Mouse (Mus musculus) hindbrain, embryonic 16.5 days (tissue): ENCODE results near the gene Lcn12. TPM values are rescaled to one million over a fixed set of nuclear protein-coding genes. Genes with fewer than 3 reads are reported as not detected.

Source experiments
- ATAC-seq: fragments of 200-750 bp; cut with Nextera tagmentation; 2 replicates; pipeline ENCODE4 v1.8.0; 2017; ENCODE audit warnings: moderate TSS enrichment, moderate library complexity
- H3K27ac ChIP-seq: fragments of 300-500 bp; sonication (generic); 2 replicates; pipeline ENCODE4 v1.5.1; 2014; ENCODE audit warnings: low read depth, mild to moderate bottlenecking, control low read depth, low read length, moderate library complexity
- H3K27me3 ChIP-seq: fragments of 300-500 bp; sonication (generic); replicated peaks from 2 replicates; pipeline ENCODE4 v1.6.1; 2014; ENCODE audit warnings: low read length; ENCODE audit not compliant: control insufficient read depth, insufficient read depth
- H3K36me3 ChIP-seq: fragments of 300-500 bp; sonication (generic); 2 replicates; pipeline ENCODE4 v1.6.1; 2014; ENCODE audit warnings: mild to moderate bottlenecking, low read length, moderate library complexity, mixed read lengths; ENCODE audit not compliant: control insufficient read depth, insufficient read depth
- H3K4me1 ChIP-seq: fragments of 300-500 bp; sonication (generic); 2 replicates; pipeline ENCODE4 v1.6.1; 2014; ENCODE audit warnings: low read depth, low read length; ENCODE audit not compliant: control insufficient read depth, insufficient read depth
- H3K4me2 ChIP-seq: fragments of 300-500 bp; sonication (generic); 2 replicates; pipeline ENCODE4 v1.6.1; 2014; ENCODE audit warnings: mild to moderate bottlenecking, low read length, control low read depth, moderate library complexity
- H3K4me3 ChIP-seq: fragments of 300-500 bp; sonication (generic); 2 replicates; pipeline ENCODE4 v1.5.1; 2014; ENCODE audit warnings: mild to moderate bottlenecking, low read length, control low read depth, moderate library complexity
- H3K9ac ChIP-seq: fragments of 300-500 bp; sonication (generic); 2 replicates; pipeline ENCODE4 v1.6.1; 2014; ENCODE audit warnings: low read depth, mild to moderate bottlenecking, control low read depth, low read length, moderate library complexity
- H3K9me3 ChIP-seq: fragments of 300-500 bp; sonication (generic); 2 replicates; pipeline ENCODE4 v1.6.1; 2014; ENCODE audit warnings: mild to moderate bottlenecking, low read length, moderate library complexity; ENCODE audit not compliant: control insufficient read depth
- WGBS: fragments of 180-500 bp; shearing (Covaris S2); extraction: QIAGEN DNeasy Blood & Tissue Kit; methylation state at CpG from one replicate; pipeline ENCODE4 v1.1.7; 2014; 5-methylcytosine and 5-hydroxymethylcytosine counted together
- polyA plus RNA-seq: library from polyadenylated mRNA; unstranded; fragments of >200 nt; fragmentation: Nextera tagmentation; extraction: Ambion mirVana; gene quantifications from 2 replicates; pipeline ENCODE4 v1.2.1, GENCODE M21; 2015

The Lcn12 gene
- polyA plus RNA-seq, 1 experiment from 2014 or later = not detected

- Histone ChIP-seq H3K4me2 (no peak overlapping the region), H3K27me3 (no peaks in the 10 kb centered on the region), H3K36me3 (no peaks in the 10 kb centered on the region), H3K4me1 (peaks cover 14% of the 10 kb centered on the region), H3K4me3 (no peak overlapping the region), H3K9ac (no peak overlapping the region), H3K9me3 (no peaks in the 10 kb centered on the region), H3K27ac (no peak overlapping the region)
- no peak for ATAC-seq
- WGBS = 50% methylated on average over 10 of the region's 10 CpGs
These were observed 27.7 kb downstream of the Lcn12 start for GRCm38 (mm10) chr2:25465816-25466635.

GRCm38 (mm10) chr2:25465256-25465655 lies 28.5 kb downstream of the Lcn12 start:
- H3K27ac ChIP-seq = no peak overlapping the region
- no peak overlapping the region for H3K4me2 ChIP-seq
- 94% methylated on average over 2 of the region's 2 CpGs for WGBS
- H3K9me3 ChIP-seq = no peaks in the 10 kb centered on the region
- ATAC-seq = no peak
- peaks cover 14% of the 10 kb centered on the region for H3K4me1 ChIP-seq
- H3K36me3 ChIP-seq = no peaks in the 10 kb centered on the region
- no peak overlapping the region for H3K9ac ChIP-seq
- H3K27me3 ChIP-seq = no peaks in the 10 kb centered on the region
- H3K4me3 ChIP-seq = no peak overlapping the region

GRCm38 (mm10) chr2:25463630-25464029 lies 30.1 kb downstream of the Lcn12 start:
- no peak overlapping the region for H3K27ac ChIP-seq
- H3K36me3 ChIP-seq = no peaks in the 10 kb centered on the region; the same call in 1 of the 2 replicates
- no peak overlapping the region for H3K4me3 ChIP-seq
- ATAC-seq = no peak
- 87% methylated on average over 3 of the region's 3 CpGs for WGBS
- no peaks in the 10 kb centered on the region for H3K27me3 ChIP-seq
- H3K4me1 ChIP-seq = peaks cover 18% of the 10 kb centered on the region
- no peak overlapping the region for H3K4me2 ChIP-seq
- H3K9me3 ChIP-seq = no peaks in the 10 kb centered on the region
- H3K9ac ChIP-seq = no peak overlapping the region

- peak overlapping the region; percentile 76 for H3K9ac ChIP-seq
- no peaks in the 10 kb centered on the region for H3K27me3 ChIP-seq
- H3K4me3 ChIP-seq = peak overlapping the region; percentile 74
- no peaks in the 10 kb centered on the region for H3K9me3 ChIP-seq
- H3K4me1 ChIP-seq = peaks cover 18% of the 10 kb centered on the region
- peak overlapping the region; percentile 88 for H3K4me2 ChIP-seq
- WGBS = 37% methylated on average over 3 of the region's 3 CpGs
- H3K27ac ChIP-seq = peak overlapping the region; percentile 95
- peak; percentile 7; the same call in 1 of the 2 replicates for ATAC-seq
- peaks cover 3% of the 10 kb centered on the region; the same call in 1 of the 2 replicates for H3K36me3 ChIP-seq
These were observed 32.3 kb downstream of the Lcn12 start for GRCm38 (mm10) chr2:25461407-25461806.

- ATAC-seq = peak; percentile 93
- WGBS = under 1% methylated on average over 48 of the region's 48 CpGs
- H3K27me3 ChIP-seq = no peaks in the 10 kb centered on the region
- H3K36me3 ChIP-seq = peaks cover 3% of the 10 kb centered on the region; the same call in 1 of the 2 replicates
- H3K9me3 ChIP-seq = no peaks in the 10 kb centered on the region
- peak within 1 kb of the TSS; percentile 95 for H3K27ac ChIP-seq
- H3K4me3 ChIP-seq = peak within 1 kb of the TSS; percentile 74
- peak within 1 kb of the TSS; percentile 76 for H3K9ac ChIP-seq
- H3K4me1 ChIP-seq = peaks cover 18% of the 10 kb centered on the region
- peak within 1 kb of the TSS; percentile 88 for H3K4me2 ChIP-seq
These were observed 33.0 kb downstream of the Lcn12 start, which contains the start of gene Paxx for GRCm38 (mm10) chr2:25460551-25461309. Gene Paxx (minus strand): TSS chr2:25461094.

- ATAC-seq = peak; percentile 14
- Histone ChIP-seq H3K4me3 (peak overlapping the region; percentile 74), H3K4me1 (peaks cover 18% of the 10 kb centered on the region), H3K4me2 (peak overlapping the region; percentile 88), H3K36me3 (peaks cover 3% of the 10 kb centered on the region; the same call in 1 of the 2 replicates), H3K27me3 (no peaks in the 10 kb centered on the region), H3K9ac (peak overlapping the region; percentile 76), H3K9me3 (no peaks in the 10 kb centered on the region), H3K27ac (peak overlapping the region; percentile 95)
- WGBS = 24% methylated on average over 5 of the region's 5 CpGs
These were observed 33.6 kb downstream of the Lcn12 start for GRCm38 (mm10) chr2:25460135-25460534.

- Histone ChIP-seq H3K9me3 (no peaks in the 10 kb centered on the region), H3K36me3 (peaks cover 3% of the 10 kb centered on the region; the same call in 1 of the 2 replicates), H3K27ac (no peak overlapping the region), H3K4me3 (no peak overlapping the region), H3K4me1 (peaks cover 18% of the 10 kb centered on the region), H3K27me3 (no peaks in the 10 kb centered on the region), H3K9ac (no peak overlapping the region), H3K4me2 (no peak overlapping the region)
- WGBS = 71% methylated on average over 5 of the region's 5 CpGs
- no peak for ATAC-seq
These were observed 34.8 kb downstream of the Lcn12 start for GRCm38 (mm10) chr2:25458911-25459310.

GRCm38 (mm10) chr2:25457022-25457896 lies 36.5 kb downstream of the Lcn12 start:
- peaks cover 3% of the 10 kb centered on the region; the same call in 1 of the 2 replicates for H3K36me3 ChIP-seq
- H3K4me3 ChIP-seq = no peak overlapping the region
- H3K4me2 ChIP-seq = no peak overlapping the region
- H3K27ac ChIP-seq = no peak overlapping the region
- H3K9me3 ChIP-seq = no peaks in the 10 kb centered on the region
- no peak overlapping the region for H3K9ac ChIP-seq
- ATAC-seq = no peak
- no peaks in the 10 kb centered on the region for H3K27me3 ChIP-seq
- 89% methylated on average over 9 of the region's 9 CpGs for WGBS
- H3K4me1 ChIP-seq = peaks cover 18% of the 10 kb centered on the region
